Mouse (Mus musculus) embryonic fibroblast, embryonic 13.5 days (primary cell): ENCODE measurements at regions not wholly inside any gene's neighbourhood (a gene's known extent, or its start where the extent isn't known, plus 50 kb on each side); places are given as distances from the start of the nearest gene placed in this dataset.

Source experiments
- CTCF ChIP-seq: IDR thresholded peaks from 2 replicates; pipeline ENCODE4 v1.5.1; 2011; ENCODE audit warnings: mild to moderate bottlenecking, control low read depth, low read length, moderate library complexity, borderline replicate concordance; ENCODE audit not compliant: insufficient read depth
- POLR2A ChIP-seq: IDR thresholded peaks from 2 replicates; pipeline ENCODE4 v1.6.1; 2011; ENCODE audit warnings: low read depth, mild to moderate bottlenecking, control low read depth, low read length, moderate library complexity

GRCm38 (mm10) chr14:17004714-17005113, 185.8 kb upstream of the Rarb start:
- TF ChIP-seq CTCF, result no peak
- TF ChIP-seq POLR2A, result no peak
